Mouse (Mus musculus) kidney, adult 2 months (tissue): ENCODE data around the gene Btnl2.

Source experiments
- CTCF ChIP-seq: fragments of 200-500 bp; conservative IDR thresholded peaks from 2 replicates; pipeline ENCODE4 v1.5.1; 2011; ENCODE audit warnings: low read depth, mild to moderate bottlenecking, control low read depth, low read length, moderate library complexity, mixed read lengths; ENCODE audit not compliant: insufficient read depth, insufficient read length
- POLR2A ChIP-seq: fragments of 200-500 bp; IDR thresholded peaks from one replicate; pipeline ENCODE4 v1.6.1; 2011; ENCODE audit warnings: low read depth, low read length, control low read depth

GRCm38 (mm10) chr17:34384699-34385098 is 30.1 kb downstream of the Btnl2 start:
- TF ChIP-seq CTCF = no peak
- no peak for TF ChIP-seq POLR2A
